Mouse (Mus musculus) ES-Bruce4 (cell line): ENCODE data around the gene Gm13290. TPM values are rescaled to one million over a fixed set of nuclear protein-coding genes. Genes with fewer than 3 reads are reported as not detected.
"Not testable (repeated sequence)": the region's sequence is repeated elsewhere in the genome, so short reads cannot be mapped to it uniquely, and the experiment has no call there.

Source experiments
- H3K27ac ChIP-seq: 2 replicates; pipeline ENCODE4 v1.5.1; 2012; ENCODE audit warnings: low read length, inconsistent platforms; ENCODE audit not compliant: insufficient read depth
- H3K27me3 ChIP-seq: 2 replicates; pipeline ENCODE4 v1.6.1; 2012; ENCODE audit warnings: mild to moderate bottlenecking, low read length, inconsistent platforms; ENCODE audit not compliant: control insufficient read depth, poor library complexity, insufficient read depth, severe bottlenecking
- H3K36me3 ChIP-seq: 2 replicates; pipeline ENCODE4 v1.6.1; 2012; ENCODE audit warnings: inconsistent platforms, mild to moderate bottlenecking, low read length, moderate library complexity; ENCODE audit not compliant: control insufficient read depth, poor library complexity, insufficient read depth, severe bottlenecking
- H3K4me1 ChIP-seq: one replicate; pipeline ENCODE4 v1.8.1; 2011; ENCODE audit warnings: low read length; ENCODE audit not compliant: control insufficient read depth, insufficient read depth
- H3K4me3 ChIP-seq: 2 replicates; pipeline ENCODE4 v1.5.1; 2011; ENCODE audit warnings: low read depth, mild to moderate bottlenecking, low read length
- H3K9ac ChIP-seq: 2 replicates; pipeline ENCODE4 v1.6.1; 2012; ENCODE audit warnings: low read depth, mild to moderate bottlenecking, inconsistent platforms; ENCODE audit not compliant: poor library complexity, severe bottlenecking
- H3K9me3 ChIP-seq: replicated peaks from 2 replicates; pipeline ENCODE4 v1.6.1; 2012; ENCODE audit warnings: mild to moderate bottlenecking, low read length, inconsistent platforms; ENCODE audit not compliant: control insufficient read depth, poor library complexity, insufficient read depth, severe bottlenecking
- CTCF ChIP-seq: IDR thresholded peaks from one replicate; pipeline ENCODE4 v1.8.1; 2011; ENCODE audit warnings: low read depth, low read length
- EP300 ChIP-seq: IDR thresholded peaks from 2 replicates; pipeline ENCODE4 v1.6.1; 2011; ENCODE audit warnings: low read depth, low read length; ENCODE audit not compliant: insufficient read depth
- POLR2A ChIP-seq: IDR thresholded peaks from one replicate; pipeline ENCODE4 v1.8.1; 2011; ENCODE audit warnings: low read length; ENCODE audit not compliant: insufficient read depth
- polyA plus RNA-seq: library from polyadenylated mRNA; stranded (reverse); fragments of >200 nt; gene quantifications from 2 replicates; pipeline ENCODE4 v1.2.4, GENCODE M21; 2011; ENCODE audit warnings: low read depth; ENCODE audit not compliant: missing spikeins, insufficient read depth, insufficient read length

Gm13290 gene
- polyA plus RNA-seq = not detected in 2 replicates

GRCm38 (mm10) chr4:88773534-88773933, at the start of gene Gm13290:
Gm13290 (plus strand) TSS chr4:88773834.
- not testable (repeated sequence) for H3K9ac ChIP-seq, H3K4me3 ChIP-seq, H3K9me3 ChIP-seq, H3K27me3 ChIP-seq, H3K36me3 ChIP-seq, H3K27ac ChIP-seq, H3K4me1 ChIP-seq

- no peaks in the 10 kb centered on the region for H3K27me3 ChIP-seq
- no peaks in the 10 kb centered on the region; the same call in 1 of the 2 replicates for H3K9me3 ChIP-seq
- no peak for TF ChIP-seq EP300
- no peaks in the 10 kb centered on the region for H3K4me1 ChIP-seq
- no peak overlapping the region for H3K9ac ChIP-seq
- no peak overlapping the region for H3K4me3 ChIP-seq
- H3K27ac ChIP-seq = no peak overlapping the region
- no peaks in the 10 kb centered on the region for H3K36me3 ChIP-seq
These were observed 46.9 kb upstream of the Gm13290 start for GRCm38 (mm10) chr4:88726727-88727126.

DNA sequence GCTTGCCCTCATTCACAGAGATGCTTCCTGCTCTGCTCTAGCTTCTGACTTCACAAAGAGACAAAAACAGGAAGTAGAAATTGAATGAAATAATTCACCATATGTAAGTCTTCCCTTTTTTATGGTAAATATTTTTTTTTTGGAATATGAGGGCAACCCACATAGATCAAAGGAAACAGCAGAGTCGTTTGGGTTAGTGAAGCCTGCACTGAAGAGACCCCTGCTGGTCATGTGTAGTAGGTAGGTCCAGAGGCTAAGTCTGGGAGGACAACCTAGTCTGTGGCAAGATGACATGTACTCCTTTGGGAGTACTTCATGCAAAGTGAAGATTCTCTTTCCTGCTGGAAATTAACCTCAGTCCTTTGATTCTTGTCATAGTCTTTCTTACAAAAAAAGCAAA, 46.3 kb upstream of the Gm13290 start:
- no peaks in the 10 kb centered on the region for H3K36me3 ChIP-seq
- TF ChIP-seq POLR2A (no peak), CTCF (peak; percentile 20), EP300 (no peak)
- no peaks in the 10 kb centered on the region for H3K4me1 ChIP-seq
- no peak overlapping the region for H3K27ac ChIP-seq
- no peak overlapping the region for H3K9ac ChIP-seq
- no peaks in the 10 kb centered on the region; the same call in 1 of the 2 replicates for H3K9me3 ChIP-seq
- no peak overlapping the region for H3K4me3 ChIP-seq
- H3K27me3 ChIP-seq = no peaks in the 10 kb centered on the region

DNA sequence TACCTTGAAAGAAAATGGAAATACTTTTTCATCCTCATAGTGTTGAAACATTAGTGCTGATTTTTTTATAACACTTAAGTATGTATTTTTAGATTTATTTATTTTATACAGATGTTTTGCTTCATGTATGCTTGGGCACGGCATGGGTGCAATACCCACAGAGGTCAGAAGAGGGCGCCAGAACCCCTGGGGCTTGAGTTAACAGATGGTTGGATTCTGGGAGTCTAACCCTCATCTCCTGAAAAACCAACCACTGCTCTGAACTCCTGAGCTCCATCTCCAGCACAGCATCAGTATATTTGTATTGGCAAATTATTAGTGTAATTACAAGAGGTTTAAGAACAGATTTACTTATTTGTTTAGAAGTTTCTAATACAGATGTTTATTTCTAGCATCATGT, 35.2 kb upstream of the Gm13290 start:
- no peak overlapping the region for H3K27ac ChIP-seq
- no peak overlapping the region for H3K4me3 ChIP-seq
- H3K9me3 ChIP-seq = 0 out of 2 replicates have a peak, but pooled peaks cover 3% of the 10 kb centered on the region
- no peaks in the 10 kb centered on the region for H3K4me1 ChIP-seq
- H3K9ac ChIP-seq = no peak overlapping the region
- TF ChIP-seq CTCF (peak; percentile 82), POLR2A (no peak)
- no peaks in the 10 kb centered on the region for H3K36me3 ChIP-seq
- H3K27me3 ChIP-seq = no peaks in the 10 kb centered on the region

- no peak overlapping the region for H3K4me3 ChIP-seq
- no peak for TF ChIP-seq CTCF
- TF ChIP-seq POLR2A = no peak
- TF ChIP-seq EP300 = no peak
- H3K9ac ChIP-seq = no peak overlapping the region
- H3K27ac ChIP-seq = no peak overlapping the region
- no peaks in the 10 kb centered on the region for H3K9me3 ChIP-seq
- no peaks in the 10 kb centered on the region for H3K27me3 ChIP-seq
- H3K36me3 ChIP-seq = no peaks in the 10 kb centered on the region
- H3K4me1 ChIP-seq = no peaks in the 10 kb centered on the region
These were observed 34.6 kb upstream of the Gm13290 start for GRCm38 (mm10) chr4:88739036-88739435.

DNA sequence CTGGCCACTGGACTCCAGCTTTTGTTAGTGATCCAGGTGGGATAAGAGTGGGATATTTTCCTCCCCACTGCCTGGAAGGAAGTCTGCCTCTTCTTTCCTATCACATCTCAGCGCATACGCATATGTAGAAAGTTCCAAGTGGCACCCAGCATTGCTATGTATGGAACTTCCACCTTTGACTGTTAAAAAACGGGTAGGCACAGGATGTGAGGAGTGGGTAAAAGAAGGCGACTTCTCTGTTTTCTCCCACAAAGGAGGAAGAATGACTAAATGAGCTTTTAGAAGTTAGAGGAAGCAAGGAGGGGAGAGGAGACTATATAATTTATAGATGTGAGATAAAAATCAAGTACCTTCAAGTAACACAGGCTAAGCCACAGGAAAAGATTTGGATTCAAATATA, 32.2 kb upstream of the Gm13290 start:
- no peaks in the 10 kb centered on the region for H3K36me3 ChIP-seq
- no peaks in the 10 kb centered on the region for H3K27me3 ChIP-seq
- no peak overlapping the region for H3K9ac ChIP-seq
- H3K27ac ChIP-seq = no peak overlapping the region
- H3K4me3 ChIP-seq = no peak overlapping the region
- no peaks in the 10 kb centered on the region for H3K9me3 ChIP-seq
- peaks cover 3% of the 10 kb centered on the region for H3K4me1 ChIP-seq
- no peak for TF ChIP-seq CTCF
- TF ChIP-seq EP300 = no peak
- no peak for TF ChIP-seq POLR2A
